ENCODE assay signal across 8 mouse cellular contexts in genomic region chr13:100125258-100125643, GRCm38 (mm10). TPM values are rescaled to one million over a fixed set of nuclear protein-coding genes. Genes with fewer than 3 reads are reported as not detected.
DNase-seq lines count a peak whose midpoint lies in the region; ATAC-seq and TF ChIP-seq lines count a peak whose summit lies in the region.

No protein-coding gene starts in this region.

- ATAC-seq in hindbrain, postnatal 0 days: 0 out of 2 replicates have a peak, but pooled peaks have one; percentile 13
- peak; percentile 10; the same call in 1 of the 2 replicates for ATAC-seq in midbrain, postnatal 0 days (ENCODE audit: low FRiP score)
- ATAC-seq in cerebellum, adult (ENCODE audit: insufficient number of reproducible peaks, low FRiP score, low TSS enrichment): no peak

- no peak for DNase-seq in layer of hippocampus, adult 2 months (ENCODE audit: low spot score in 2 of 2)
- DNase-seq in layer of hippocampus, adult 9-10 months (ENCODE audit: low spot score): no peak
- no peak for DNase-seq in hindbrain, postnatal 0 days (ENCODE audit: low spot score)
- DNase-seq in midbrain, postnatal 0 days (ENCODE audit: low spot score): no peak
- no peak for DNase-seq in layer of hippocampus, adult 9-11 months
- DNase-seq in thymus, postnatal 25 days: no peak

- H3K9ac ChIP-seq in hindbrain, postnatal 0 days (replicated peaks; ENCODE audit: low read length): peak overlapping the region; percentile 76
- H3K9ac ChIP-seq in midbrain, postnatal 0 days (replicated peaks; ENCODE audit: low read length, poor library complexity, severe bottlenecking): peak overlapping the region; percentile 84

- no peak for TF ChIP-seq CTCF in layer of hippocampus, adult 2 months (conservative IDR thresholded peaks at IDR 0.05)
- TF ChIP-seq CTCF in hindbrain, postnatal 0 days (IDR thresholded peaks at IDR 0.05; ENCODE audit: low read depth): no peak
- TF ChIP-seq CTCF in midbrain, postnatal 0 days (IDR thresholded peaks at IDR 0.05): no peak

- no peaks in the 10 kb centered on the region for H3K9me3 ChIP-seq in hindbrain, postnatal 0 days (ENCODE audit: low read length)
- H3K9me3 ChIP-seq in midbrain, postnatal 0 days (ENCODE audit: low read length): no peaks in the 10 kb centered on the region

- H3K27me3 ChIP-seq in hindbrain, postnatal 0 days (ENCODE audit: insufficient read depth, low read length): no peaks in the 10 kb centered on the region
- no peaks in the 10 kb centered on the region for H3K27me3 ChIP-seq in midbrain, postnatal 0 days (ENCODE audit: insufficient read depth, low read length)

- H3K4me2 ChIP-seq in hindbrain, postnatal 0 days (ENCODE audit: low read depth, low read length): peak overlapping the region; percentile 88
- H3K4me2 ChIP-seq in midbrain, postnatal 0 days (ENCODE audit: low read depth, low read length, poor library complexity, severe bottlenecking): peak overlapping the region; percentile 91

- H3K4me3 ChIP-seq in layer of hippocampus, adult 2 months: peak overlapping the region; percentile 100
- peak overlapping the region; percentile 90 for H3K4me3 ChIP-seq in brown adipose tissue, adult 24 weeks (ENCODE audit: insufficient read depth, low read depth, low read length)
- H3K4me3 ChIP-seq in hindbrain, postnatal 0 days (ENCODE audit: low read length): peak overlapping the region; percentile 92
- H3K4me3 ChIP-seq in midbrain, postnatal 0 days (ENCODE audit: low read depth, low read length): peak overlapping the region; percentile 97

- peak overlapping the region; percentile 82 for H3K27ac ChIP-seq in layer of hippocampus, adult 2 months
- H3K27ac ChIP-seq in brown adipose tissue, adult 24 weeks (replicated peaks; ENCODE audit: low read depth, low read length): no peak overlapping the region
- peak overlapping the region; percentile 68; the same call in 1 of the 2 replicates for H3K27ac ChIP-seq in hindbrain, postnatal 0 days
- no peak overlapping the region for H3K27ac ChIP-seq in midbrain, postnatal 0 days (ENCODE audit: low read depth, low read length)

- H3K36me3 ChIP-seq in hindbrain, postnatal 0 days (ENCODE audit: insufficient read depth, low read length): peaks cover 25% of the 10 kb centered on the region; the same call in 1 of the 2 replicates
- peaks cover 17% of the 10 kb centered on the region for H3K36me3 ChIP-seq in midbrain, postnatal 0 days (ENCODE audit: insufficient read depth, low read length)

- peaks cover 2% of the 10 kb centered on the region; the same call in 1 of the 2 replicates for H3K4me1 ChIP-seq in brown adipose tissue, adult 24 weeks (ENCODE audit: control insufficient read depth, insufficient read depth, insufficient read length, low read length)
- H3K4me1 ChIP-seq in hindbrain, postnatal 0 days (ENCODE audit: insufficient read depth, low read length): 0 out of 2 replicates have a peak, but pooled peaks cover 13% of the 10 kb centered on the region
- H3K4me1 ChIP-seq in midbrain, postnatal 0 days (ENCODE audit: insufficient read depth, low read length): peaks cover 7% of the 10 kb centered on the region; the same call in 1 of the 2 replicates

- 7% methylated on average over 10 of the region's 10 CpGs for WGBS in hindbrain, postnatal 0 days
- WGBS in midbrain, postnatal 0 days: 3% methylated on average over 10 of the region's 10 CpGs

RNA-seq across cellular contexts. Expression of gene Smn1, which starts 0.6 kb away (rescaled TPM):
- total RNA-seq in layer of hippocampus, adult 2 months (2021): 10 to 100 TPM; 40.3 to 41.2 TPM
- polyA plus RNA-seq in brown adipose tissue, adult 24 weeks (2012; ENCODE audit: insufficient read depth, insufficient read length, missing spikeins): 9.5 and 14.6 TPM in 2 replicates
- total RNA-seq in hindbrain, postnatal 0 days (2014; rRNA removed): 13.7 and 19.2 TPM in 2 replicates
- 36.2 and 39.8 TPM in 2 replicates for polyA plus RNA-seq in hindbrain, postnatal 0 days (2015; fragmentation: Nextera tagmentation; extraction: Ambion mirVana)
- total RNA-seq in midbrain, postnatal 0 days (2014; rRNA removed): 20.9 and 33.1 TPM in 2 replicates
- polyA plus RNA-seq in midbrain, postnatal 0 days (2015; fragmentation: Nextera tagmentation; extraction: Ambion mirVana): 44.9 and 46.2 TPM in 2 replicates

RNA-seq across cellular contexts. Expression of gene Serf1, which starts 17.4 kb away (rescaled TPM):
- total RNA-seq in layer of hippocampus, adult 2 months (2021): 10 to 100 TPM; 11.4 to 16.7 TPM
- polyA plus RNA-seq in brown adipose tissue, adult 24 weeks (2012; ENCODE audit: insufficient read depth, insufficient read length, missing spikeins): 33.3 and 44.2 TPM in 2 replicates
- 32.0 and 49.7 TPM in 2 replicates for total RNA-seq in hindbrain, postnatal 0 days (2014; rRNA removed)
- polyA plus RNA-seq in hindbrain, postnatal 0 days (2015; fragmentation: Nextera tagmentation; extraction: Ambion mirVana): 331 and 361 TPM in 2 replicates
- 99.5 and 110 TPM in 2 replicates for total RNA-seq in midbrain, postnatal 0 days (2014; rRNA removed)
- 389 and 390 TPM in 2 replicates for polyA plus RNA-seq in midbrain, postnatal 0 days (2015; fragmentation: Nextera tagmentation; extraction: Ambion mirVana)

RNA-seq across cellular contexts. Expression of gene Bdp1, which starts 21.4 kb away (rescaled TPM):
- 10 to 100 TPM; 36.3 to 38.6 TPM for total RNA-seq in layer of hippocampus, adult 2 months (2021)
- polyA plus RNA-seq in brown adipose tissue, adult 24 weeks (2012; ENCODE audit: insufficient read depth, insufficient read length, missing spikeins): 6.8 and 8.4 TPM in 2 replicates
- total RNA-seq in hindbrain, postnatal 0 days (2014; rRNA removed): 13.3 and 17.1 TPM in 2 replicates
- polyA plus RNA-seq in hindbrain, postnatal 0 days (2015; fragmentation: Nextera tagmentation; extraction: Ambion mirVana): 16.5 and 21.3 TPM in 2 replicates
- 19.8 and 23.0 TPM in 2 replicates for total RNA-seq in midbrain, postnatal 0 days (2014; rRNA removed)
- 17.9 and 18.9 TPM in 2 replicates for polyA plus RNA-seq in midbrain, postnatal 0 days (2015; fragmentation: Nextera tagmentation; extraction: Ambion mirVana)

Comparison
In these comparisons a context has a peak if more than half of its experiments do, and no peak if none do; other contexts are left out.
1. H3K27ac ChIP-seq: peak in layer of hippocampus, adult 2 months (single experiment) and hindbrain, postnatal 0 days (single experiment); none in brown adipose tissue, adult 24 weeks (single experiment) and midbrain, postnatal 0 days (single experiment).
2. Peak in every context shown above with its lines, with median percentiles within 50 percentile points of each other: H3K4me3 ChIP-seq.